Mouse (Mus musculus) G1E (cell line): ENCODE measurements around the gene Gpr179. TPM values are rescaled to one million over a fixed set of nuclear protein-coding genes. Genes with fewer than 3 reads are reported as not detected.

Experiments
- ATAC-seq: 2 replicates; pipeline ENCODE4 v1.8.0; 2016; ENCODE audit warnings: mild to moderate bottlenecking; ENCODE audit not compliant: insufficient number of reproducible peaks, poor library complexity, low FRiP score, severe bottlenecking; ENCODE audit errors: extremely low read depth
- DNase-seq: peaks from one replicate; pipeline ENCODE4 v3.0.0; 2012; ENCODE audit warnings: low spot score
- H3K27me3 ChIP-seq: 2 replicates; pipeline ENCODE4 v1.6.1; 2012; ENCODE audit warnings: mild to moderate bottlenecking, low read length, inconsistent platforms; ENCODE audit not compliant: insufficient read depth
- H3K36me3 ChIP-seq: replicated peaks from 2 replicates; pipeline ENCODE3; 2012; ENCODE audit warnings: mild to moderate bottlenecking, inconsistent platforms
- H3K4me1 ChIP-seq: 2 replicates; pipeline ENCODE4 v1.6.1; 2012; ENCODE audit warnings: low read depth, low read length, inconsistent platforms, mixed read lengths; ENCODE audit not compliant: insufficient read depth
- H3K4me3 ChIP-seq: 2 replicates; pipeline ENCODE4 v1.5.1; 2012; ENCODE audit warnings: low read depth, mild to moderate bottlenecking, inconsistent platforms, low read length, moderate library complexity, mixed read lengths
- H3K9me3 ChIP-seq: replicated peaks from 2 replicates; pipeline ENCODE4 v1.6.1; 2012; ENCODE audit warnings: inconsistent platforms
- CTCF ChIP-seq: IDR thresholded peaks from 2 replicates; pipeline ENCODE4 v1.5.1; 2012; ENCODE audit warnings: low read depth, low read length, inconsistent platforms, mixed read lengths
- GATA1 ChIP-seq: IDR thresholded peaks from 2 replicates; pipeline ENCODE4 v1.6.1; 2012; ENCODE audit warnings: borderline replicate concordance, low read length, inconsistent platforms, mixed read lengths
- GATA2 ChIP-seq: IDR thresholded peaks from 2 replicates; pipeline ENCODE4 v1.6.1; 2012; ENCODE audit warnings: low read depth, low read length, inconsistent platforms, borderline replicate concordance
- POLR2AphosphoS5 ChIP-seq: IDR thresholded peaks from 2 replicates; pipeline ENCODE4 v1.6.1; 2012; ENCODE audit warnings: low read depth, low read length, inconsistent platforms; ENCODE audit not compliant: insufficient replicate concordance
- TAL1 ChIP-seq: conservative IDR thresholded peaks from 2 replicates; pipeline ENCODE4 v1.6.1; 2012; ENCODE audit warnings: low read depth, low read length, inconsistent platforms, mixed read lengths
- polyA plus RNA-seq: library from polyadenylated mRNA; stranded (reverse); fragments of >175 nt; gene quantifications from 2 replicates; pipeline ENCODE4 v1.2.3, GENCODE M21; 2012
- total RNA-seq, 2 experiments: library from RNA; stranded (forward) in 1 of 2; stranded (reverse) in 1 of 2; fragments of 200-1000 nt in 1 of 2; fragments of >200 nt in 1 of 2; fragmentation: Nextera tagmentation in 1 of 2; gene quantifications; 2 replicates each; pipeline ENCODE4 v1.2.3; 2014 to 2017

Gene Gpr179
- total and polyA plus RNA-seq, 3 experiments: 0.01 to 0.11 TPM; not detected in 1

DNA sequence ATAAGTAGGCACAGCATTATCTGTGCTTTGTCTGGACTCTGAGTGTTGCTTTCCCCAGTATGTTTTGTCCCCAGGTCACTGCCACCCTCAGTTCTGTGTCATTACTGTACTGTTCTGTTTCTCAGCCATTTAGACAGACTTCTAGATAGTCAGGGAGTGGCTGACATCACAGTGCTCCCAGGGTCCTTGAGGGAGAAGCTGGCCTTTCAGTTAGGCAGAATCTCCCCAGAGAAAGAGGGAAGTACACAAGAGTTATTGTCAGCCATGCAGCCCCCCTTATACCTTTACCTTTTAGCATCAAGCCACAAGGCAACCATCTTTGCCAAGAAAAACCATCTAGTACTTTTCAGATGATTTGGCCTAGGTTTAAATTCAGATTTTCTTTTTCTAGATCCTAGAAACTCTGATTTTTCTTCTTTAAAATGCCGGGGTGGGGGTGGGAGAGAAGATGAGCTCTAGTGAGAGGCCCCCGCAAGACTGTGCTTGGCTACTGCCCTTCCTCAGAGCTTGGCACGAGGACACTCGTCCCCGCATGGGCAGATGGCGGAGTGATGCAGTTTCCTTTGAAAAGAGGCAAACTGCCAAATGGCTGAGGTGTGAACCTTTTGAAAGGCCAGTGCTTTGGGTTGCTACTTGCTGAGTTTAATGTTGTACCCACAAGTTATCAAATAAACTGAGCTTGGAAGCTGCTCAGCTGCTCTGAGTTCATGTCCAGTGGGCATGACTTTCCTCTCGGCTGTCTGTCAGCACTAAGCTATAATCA lies 18.6 kb upstream of the Gpr179 start:
- no peak overlapping the region for H3K4me3 ChIP-seq

DNA sequence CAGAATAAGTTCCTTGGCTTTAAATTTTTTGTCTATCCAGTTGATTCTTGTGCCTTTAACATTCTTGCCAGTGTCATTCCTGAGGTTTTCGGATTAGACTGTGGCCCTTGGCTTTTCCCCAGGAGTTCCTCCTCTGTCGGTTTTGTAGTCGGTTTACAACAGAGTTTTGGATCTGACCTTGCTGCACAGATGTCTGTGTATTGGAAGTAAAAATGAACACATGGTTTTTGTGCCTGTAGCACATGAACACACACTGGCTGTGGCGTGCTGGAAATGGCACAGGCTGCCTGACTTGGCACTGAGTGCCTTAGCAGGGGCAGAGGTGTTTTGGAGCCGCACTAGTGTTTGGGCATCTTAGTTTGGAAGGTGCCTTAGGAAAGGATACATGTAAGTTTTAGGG lies 16.6 kb upstream of the Gpr179 start:
- no peak for DNase-seq
- Histone ChIP-seq H3K36me3 (peaks cover 59% of the 10 kb centered on the region), H3K27me3 (no peaks in the 10 kb centered on the region), H3K9me3 (no peaks in the 10 kb centered on the region), H3K4me3 (no peak overlapping the region), H3K4me1 (peaks cover 24% of the 10 kb centered on the region)
- ATAC-seq: no peak
- no peak for TF ChIP-seq TAL1
- TF ChIP-seq POLR2AphosphoS5: no peak
- TF ChIP-seq CTCF: no peak

More for the DNA sequence above, 18.6 kb upstream of the Gpr179 start:
- TF ChIP-seq GATA2 (no peak), GATA1 (no peak), POLR2AphosphoS5 (no peak), TAL1 (no peak), CTCF (no peak)
- no peaks in the 10 kb centered on the region for H3K9me3 ChIP-seq
- peaks cover 7% of the 10 kb centered on the region; the same call in 1 of the 2 replicates for H3K4me1 ChIP-seq
- H3K27me3 ChIP-seq: no peaks in the 10 kb centered on the region
- no peak for ATAC-seq
- H3K36me3 ChIP-seq: peaks cover 74% of the 10 kb centered on the region
- DNase-seq: no peak

- H3K4me1 ChIP-seq: peaks cover 36% of the 10 kb centered on the region
- DNase-seq (no peak), ATAC-seq (no peak)
Measured at GRCm38 (mm10) chr11:97365556-97365955, 13.7 kb upstream of the Gpr179 start.

GRCm38 (mm10) chr11:97363644-97363995 lies 11.7 kb upstream of the Gpr179 start:
- Histone ChIP-seq H3K4me1 (peaks cover 36% of the 10 kb centered on the region), H3K36me3 (peaks cover 25% of the 10 kb centered on the region), H3K27me3 (no peaks in the 10 kb centered on the region), H3K4me3 (peak overlapping the region; percentile 91), H3K9me3 (no peaks in the 10 kb centered on the region)
- TF ChIP-seq GATA1 (no peak), POLR2AphosphoS5 (no peak), TAL1 (no peak), CTCF (no peak), GATA2 (no peak)
- DNase-seq (no peak), ATAC-seq (no peak)

More at GRCm38 (mm10) chr11:97365556-97365955, 13.7 kb upstream of the Gpr179 start:
- peaks cover 33% of the 10 kb centered on the region for H3K36me3 ChIP-seq
- TF ChIP-seq TAL1 (no peak), GATA2 (no peak), POLR2AphosphoS5 (no peak), CTCF (no peak), GATA1 (no peak)
- no peak overlapping the region for H3K4me3 ChIP-seq
- no peaks in the 10 kb centered on the region for H3K9me3 ChIP-seq
- no peaks in the 10 kb centered on the region for H3K27me3 ChIP-seq

- ATAC-seq (no peak), DNase-seq (peak; percentile 45)
- peaks cover 34% of the 10 kb centered on the region for H3K4me1 ChIP-seq
- H3K27me3 ChIP-seq: no peaks in the 10 kb centered on the region
- peaks cover 20% of the 10 kb centered on the region for H3K36me3 ChIP-seq
- TF ChIP-seq GATA1 (no peak), POLR2AphosphoS5 (no peak), CTCF (no peak), GATA2 (no peak)
- H3K4me3 ChIP-seq: peak overlapping the region; percentile 91
- H3K9me3 ChIP-seq: no peaks in the 10 kb centered on the region
Measured at GRCm38 (mm10) chr11:97362943-97363643, 11.2 kb upstream of the Gpr179 start.

DNA sequence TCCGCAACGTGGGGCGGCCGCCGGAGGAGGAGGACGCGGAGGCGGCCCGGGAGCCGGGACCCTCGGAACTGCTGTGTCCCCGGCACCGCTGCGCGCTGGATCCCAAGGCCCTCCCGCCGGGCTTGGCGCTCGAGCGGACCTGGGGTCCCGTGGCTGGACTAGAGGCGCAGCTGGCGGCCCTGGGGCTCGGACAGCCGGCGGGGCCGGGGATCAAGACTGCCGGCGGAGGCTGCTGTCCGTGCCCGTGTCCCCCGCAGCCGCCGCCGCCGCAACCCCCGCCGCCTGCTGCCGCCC lies 10.7 kb upstream of the Gpr179 start:
- H3K9me3 ChIP-seq: no peaks in the 10 kb centered on the region
- no peaks in the 10 kb centered on the region for H3K27me3 ChIP-seq
- H3K4me1 ChIP-seq: peaks cover 33% of the 10 kb centered on the region
- TF ChIP-seq GATA2 (no peak), CTCF (no peak), POLR2AphosphoS5 (no peak)
- peaks cover 16% of the 10 kb centered on the region for H3K36me3 ChIP-seq
- DNase-seq (no peak), ATAC-seq (no peak)
- H3K4me3 ChIP-seq: peak overlapping the region; percentile 91
